Mouse (Mus musculus): ENCODE data around the gene Mt1. TPM values are rescaled to one million over a fixed set of nuclear protein-coding genes. Genes with fewer than 3 reads are reported as not detected.

Gene Mt1
- total RNA-seq, 2 experiments from 2014 or later = 298 to 394 TPM

- no peak for DNase-seq
Measured at GRCm38 (mm10) chr8:94204043-94204442, 25.2 kb downstream of the Mt1 start.

GRCm38 (mm10) chr8:94205736-94206135 lies 26.9 kb downstream of the Mt1 start:
- DNase-seq = peak; percentile 82

DNA sequence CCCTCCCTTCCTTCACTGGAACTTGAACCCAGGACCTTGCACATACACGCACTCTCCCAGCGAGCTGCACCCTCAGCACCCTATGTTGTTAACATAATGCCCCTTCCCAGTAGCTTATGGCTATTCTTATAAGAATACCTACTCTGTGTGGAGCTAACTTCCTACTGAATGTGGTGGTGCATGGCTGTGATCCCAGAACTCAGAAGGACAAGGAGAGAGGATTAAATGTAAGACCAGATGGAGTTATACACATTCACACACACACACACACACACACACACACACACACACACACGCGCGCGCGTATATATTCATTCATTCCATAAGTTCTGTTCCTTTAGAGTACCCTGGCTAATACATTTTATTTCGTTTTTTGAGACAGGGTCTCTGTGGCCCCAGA lies 27.4 kb downstream of the Mt1 start:
- no peak for DNase-seq

DNA sequence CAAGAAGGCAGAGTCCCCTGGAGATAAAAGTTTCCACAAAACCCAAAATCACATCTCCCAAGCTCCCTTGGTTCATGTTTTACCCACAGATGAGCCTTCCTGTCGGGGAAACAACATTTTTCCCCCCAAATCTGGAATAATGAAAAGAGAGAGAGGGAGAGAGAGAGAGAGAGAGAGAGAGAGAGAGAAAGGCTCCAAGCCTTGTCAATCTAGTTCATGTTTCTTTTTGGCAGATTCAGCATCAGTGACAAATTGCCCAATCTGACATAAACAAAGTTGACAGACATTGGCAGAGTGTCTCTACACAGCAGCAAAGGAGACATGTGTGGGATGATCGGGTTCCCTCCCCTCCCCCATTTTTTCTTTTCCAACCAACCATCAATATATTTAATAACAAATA lies 28.6 kb downstream of the Mt1 start:
- no peak for DNase-seq

DNA sequence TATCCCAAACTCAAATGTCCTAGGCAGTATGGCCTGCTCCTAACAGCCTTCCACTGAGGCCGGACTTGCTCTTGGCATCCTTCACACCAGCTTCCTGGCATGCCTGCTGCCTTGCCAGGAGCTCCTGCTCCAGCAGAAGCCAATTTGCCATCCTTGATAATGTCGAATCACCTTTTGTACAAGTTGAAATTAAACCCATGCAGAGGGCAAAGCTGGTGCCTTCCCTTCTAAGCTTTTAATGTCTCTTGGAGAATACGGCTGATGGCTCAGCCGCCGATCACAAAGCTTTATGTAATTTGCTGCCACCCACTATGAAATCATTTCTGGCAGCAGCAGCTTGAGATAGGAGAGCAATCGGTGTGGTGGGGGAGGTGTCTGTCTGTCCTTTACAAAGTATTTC lies 30.8 kb downstream of the Mt1 start:
- no peak for DNase-seq

- no peak for DNase-seq
Measured at GRCm38 (mm10) chr8:94210225-94210624, 31.3 kb downstream of the Mt1 start.

GRCm38 (mm10) chr8:94213819-94214218 lies 34.9 kb downstream of the Mt1 start:
- no peak for DNase-seq

DNA sequence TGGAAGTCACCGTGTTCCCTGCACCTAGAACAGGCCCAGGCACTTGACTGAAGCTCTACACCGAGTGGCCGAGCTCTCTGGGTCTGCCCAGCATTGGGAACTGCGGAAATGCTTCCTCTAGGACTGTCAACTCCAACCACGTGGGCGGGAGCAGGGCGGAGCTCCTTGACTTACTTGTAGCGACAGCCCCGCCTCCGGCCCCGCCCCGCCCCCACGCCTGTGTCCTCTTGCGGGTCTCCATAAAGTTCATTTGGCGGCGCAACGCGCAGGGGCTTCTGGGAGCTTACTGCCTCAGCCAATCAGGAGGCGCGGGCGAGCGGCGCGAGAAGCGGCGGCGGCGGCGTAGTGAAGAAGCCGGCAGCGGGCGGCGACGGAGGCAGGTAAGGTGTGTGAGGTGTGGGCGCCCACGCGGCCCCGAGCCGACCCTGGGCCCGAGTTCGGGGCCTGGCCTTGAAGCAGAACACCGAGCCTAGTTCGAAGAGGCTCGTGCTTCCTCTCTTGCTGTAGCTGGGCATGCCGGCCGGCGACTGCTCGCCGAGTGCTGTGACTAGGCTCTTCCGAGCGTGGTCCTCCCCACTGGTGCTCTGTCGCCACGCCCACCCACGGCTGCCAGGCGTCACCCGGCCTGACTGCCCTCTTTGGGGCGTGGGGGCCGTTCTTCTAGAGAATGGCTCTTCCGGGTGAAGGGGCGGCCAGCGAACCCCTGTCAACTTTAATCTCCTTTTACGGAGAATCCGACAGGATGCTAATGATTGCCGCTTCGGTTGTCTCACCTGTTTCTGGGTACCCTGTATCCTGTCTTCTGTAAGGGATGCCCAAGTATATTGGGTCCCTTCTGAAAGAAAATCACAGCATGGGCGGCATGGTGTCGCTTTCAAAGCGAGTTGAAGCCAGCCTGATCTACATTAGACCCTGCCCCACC lies 35.6 kb downstream of the Mt1 start, which contains the start of gene Nup93:
Gene Nup93 (plus strand): TSS at position 313 of the 922 bp plus-strand sequence.
- peak; percentile 98 to 99 for DNase-seq

DNA sequence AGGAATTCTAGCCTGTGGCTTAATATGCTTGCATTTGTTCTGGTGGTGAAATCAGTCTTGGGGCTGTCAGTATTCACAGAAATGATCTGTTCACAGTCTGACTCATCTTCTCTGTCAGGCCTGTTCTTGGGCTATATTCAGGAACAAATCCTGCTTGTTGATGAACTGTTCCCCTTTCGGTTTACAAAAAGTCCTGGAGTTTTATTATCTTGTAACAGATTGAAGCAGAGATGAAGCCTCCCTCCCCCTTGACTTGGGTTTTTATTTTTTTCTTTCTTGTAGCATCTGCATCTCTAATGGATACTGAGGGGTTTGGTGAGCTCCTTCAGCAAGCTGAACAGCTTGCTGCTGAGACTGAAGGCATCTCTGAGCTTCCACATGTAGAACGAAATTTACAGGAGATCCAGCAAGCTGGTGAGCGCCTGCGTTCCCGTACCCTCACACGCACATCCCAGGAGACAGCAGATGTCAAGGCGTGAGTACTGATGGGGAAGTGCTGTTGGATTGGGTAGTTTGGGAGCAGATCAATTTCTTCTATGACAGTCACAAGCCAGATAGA lies 48.6 kb downstream of the Mt1 start:
- no peak for DNase-seq

Other genes starting within 250 kb of the Mt1 start
- 100 to 1,000 TPM; 232 to 320 TPM for gene Amfr, start 166.2 kb upstream of the Mt1 start, total RNA-seq (2021)
- 10 to 100 TPM; 39.6 to 39.9 TPM for gene Nudt21, start 142.1 kb upstream of the Mt1 start, total RNA-seq (2021)
- gene Ogfod1, start 141.9 kb upstream of the Mt1 start, total RNA-seq (2021) = 10 to 100 TPM; 20.7 to 21.0 TPM
- 10 to 100 TPM; 16.6 to 21.2 TPM for gene Bbs2, start 80.2 kb upstream of the Mt1 start, total RNA-seq (2021)
- not detected for gene Mt4, start 41.9 kb upstream of the Mt1 start, total RNA-seq (2021)
- 1 to 10 TPM; 4.1 to 5.9 TPM for gene Mt3, start 26.5 kb upstream of the Mt1 start, total RNA-seq (2021)
- 100 to 1,000 TPM; 138 to 410 TPM for gene Mt2, start 6.4 kb upstream of the Mt1 start, total RNA-seq (2021)
- gene Nup93, start 35.5 kb downstream of the Mt1 start, total RNA-seq (2021) = 10 to 100 TPM; 15.7 to 16.1 TPM
- gene Slc12a3, start 150.1 kb downstream of the Mt1 start, total RNA-seq (2021) = not detected
- gene Herpud1, start 207.4 kb downstream of the Mt1 start, total RNA-seq (2021) = 100 to 1,000 TPM; 109 to 110 TPM